Mouse (Mus musculus) heart, adult 9 months (tissue): Measurements from ENCODE around the gene Zbtb25.

Experiments
- DNase-seq, 2 experiments: peaks; one replicate each; pipeline ENCODE4 v3.0.0; 2022; ENCODE audit warnings: low spot score in 2 of 2

Zbtb25 gene

DNA sequence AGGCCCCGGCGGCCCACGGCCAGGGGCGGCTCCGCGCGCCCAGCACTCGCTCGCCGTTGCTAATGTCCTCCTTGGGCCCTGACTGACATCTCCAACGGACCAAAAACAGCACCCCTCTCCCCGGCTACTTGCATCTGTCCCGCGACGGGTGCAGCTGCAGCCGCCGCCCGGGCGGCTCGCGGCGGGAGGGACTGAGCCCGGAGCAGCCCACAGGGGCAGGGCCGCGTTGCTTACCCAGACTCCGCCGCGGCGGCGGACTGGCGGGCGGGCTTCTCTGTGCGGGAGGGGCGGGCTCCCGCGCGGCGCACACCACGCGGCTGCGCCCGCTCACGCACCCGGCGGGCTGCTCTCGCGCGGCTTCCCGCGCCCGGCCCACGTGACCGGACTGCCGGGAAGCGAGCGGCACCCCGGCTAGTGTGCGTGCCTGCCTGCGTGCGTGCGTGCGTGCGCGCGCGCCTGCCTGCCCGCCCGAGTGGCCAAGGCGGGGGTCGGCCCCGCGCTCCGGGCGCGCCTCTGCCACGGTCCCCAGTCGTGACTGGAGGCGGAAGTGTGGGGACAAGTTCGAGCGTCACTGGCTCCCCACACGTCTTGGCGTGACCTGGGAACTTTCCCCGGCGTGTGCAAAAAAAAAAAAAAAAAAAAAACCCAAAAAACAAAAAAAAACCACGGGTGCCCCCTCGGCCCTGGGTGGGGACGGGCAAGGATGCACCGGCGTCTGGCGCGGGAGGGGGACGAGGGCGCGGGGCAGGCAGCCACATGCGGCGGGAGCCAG lies at the start of gene Zbtb25:
Zbtb25 (minus strand) TSS at position 397 of the 772 bp plus-strand sequence.
- DNase-seq = peak; percentile 83 to 85

DNA sequence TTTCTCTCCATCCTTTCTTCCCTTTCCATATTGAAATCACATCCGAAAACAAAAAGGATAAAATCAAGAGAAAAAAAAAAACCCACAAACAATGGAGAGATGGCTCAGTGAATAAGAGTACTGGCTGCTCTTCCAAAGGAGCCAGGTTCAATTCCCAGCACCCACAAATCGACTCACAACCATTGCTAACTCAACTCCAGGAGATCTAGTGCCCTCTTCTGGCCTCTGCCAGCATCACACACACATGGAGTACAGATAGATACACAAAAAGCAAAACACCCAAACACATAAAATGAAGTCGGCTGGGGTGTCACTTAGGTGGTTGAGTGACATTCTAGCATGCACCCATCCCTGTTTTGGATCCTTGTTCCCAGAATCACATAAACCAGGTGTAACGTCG lies 48.9 kb upstream of the Zbtb25 start:
- DNase-seq = no peak

GRCm38 (mm10) chr12:76417433-76417854 lies 48.0 kb upstream of the Zbtb25 start, which contains the start of gene Ppp1r36:
Gene Ppp1r36, plus strand, starts transcription at chr12:76417538.
- DNase-seq = peak in 1 of 2 experiments; percentile 16

DNA sequence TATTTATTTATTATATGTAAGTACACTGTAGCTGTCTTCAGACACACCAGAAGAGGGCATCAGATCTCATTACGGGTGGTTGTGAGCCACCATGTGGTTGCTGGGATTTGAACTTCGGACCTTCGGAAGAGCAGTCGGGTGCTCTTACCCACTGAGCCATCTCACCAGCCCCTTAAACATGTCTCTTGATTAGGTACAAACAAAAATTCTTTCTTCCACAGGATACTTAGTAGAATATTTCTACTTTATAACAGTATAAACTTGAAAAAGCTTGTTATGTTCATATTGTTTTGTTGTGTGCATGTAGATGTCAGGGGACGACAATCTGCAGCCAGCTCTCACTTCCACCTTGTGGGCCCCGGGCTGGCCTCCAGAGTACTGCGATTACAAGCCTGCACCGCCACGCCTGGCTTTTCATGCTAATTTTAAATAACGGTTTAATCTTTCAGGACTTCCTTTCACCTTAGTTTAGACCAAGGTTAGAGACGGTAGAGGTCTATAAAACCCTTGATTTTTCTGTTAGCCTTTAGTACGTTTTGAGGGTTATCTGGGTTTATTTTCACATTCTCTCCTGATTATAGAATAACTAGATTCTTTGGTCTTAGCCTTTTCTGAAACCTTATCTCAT lies 46.1 kb upstream of the Zbtb25 start:
- DNase-seq = no peak

DNA sequence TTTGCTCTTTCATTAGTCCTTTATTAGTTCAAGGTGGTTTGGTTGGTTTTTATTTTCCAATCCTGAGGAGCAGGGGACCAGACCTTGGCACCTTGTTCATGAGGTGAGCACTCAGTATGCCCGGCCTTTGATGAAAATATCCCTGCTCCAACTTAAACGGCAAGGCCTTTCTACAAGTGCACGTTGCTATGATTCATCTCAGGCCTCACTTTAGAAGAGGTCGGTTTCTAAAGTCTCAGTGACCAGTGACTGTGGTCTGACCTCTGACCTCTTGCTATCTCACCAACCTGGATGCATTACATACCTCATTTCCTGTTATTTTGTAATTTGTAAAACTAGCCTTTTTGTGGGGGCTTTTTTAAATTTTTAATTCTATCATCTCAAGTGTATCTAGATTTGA lies 39.8 kb upstream of the Zbtb25 start:
- DNase-seq = no peak

DNA sequence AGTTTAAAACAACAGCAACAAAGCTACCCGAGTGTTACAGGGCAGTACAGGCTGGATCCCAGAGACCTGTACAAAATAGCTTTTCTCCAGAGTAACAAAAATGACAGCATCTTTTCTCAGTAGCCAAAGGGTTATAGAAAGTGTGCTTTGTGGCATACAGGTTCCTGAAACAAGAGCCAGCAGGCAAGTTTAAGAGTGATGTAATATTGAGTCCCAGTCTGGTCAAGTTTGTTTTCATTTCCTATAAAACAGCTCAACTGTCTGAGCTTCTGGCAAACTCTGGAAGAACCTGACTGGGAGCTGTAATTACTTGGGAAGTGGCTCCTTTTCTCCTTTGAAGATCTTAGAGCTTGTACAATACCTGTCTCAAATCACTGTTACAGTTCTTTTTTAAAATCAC lies 37.8 kb upstream of the Zbtb25 start:
- DNase-seq = no peak

DNA sequence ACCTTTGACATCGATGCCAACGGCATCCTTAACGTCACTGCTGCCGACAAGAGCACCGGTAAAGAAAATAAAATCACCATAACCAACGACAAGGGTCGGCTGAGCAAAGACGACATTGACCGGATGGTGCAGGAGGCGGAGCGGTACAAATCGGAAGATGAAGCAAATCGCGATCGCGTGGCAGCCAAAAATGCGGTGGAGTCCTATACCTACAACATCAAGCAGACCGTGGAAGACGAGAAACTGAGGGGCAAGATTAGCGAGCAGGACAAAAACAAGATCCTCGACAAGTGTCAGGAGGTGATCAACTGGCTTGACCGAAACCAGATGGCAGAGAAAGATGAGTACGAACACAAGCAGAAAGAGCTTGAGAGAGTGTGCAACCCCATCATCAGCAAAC lies 36.6 kb upstream of the Zbtb25 start:
- peak in 1 of 2 experiments; percentile 18 for DNase-seq

GRCm38 (mm10) chr12:76405183-76405970 lies 36.0 kb upstream of the Zbtb25 start:
- DNase-seq = peak; percentile 12 to 18

GRCm38 (mm10) chr12:76404836-76405182 lies 35.4 kb upstream of the Zbtb25 start:
- peak in 1 of 2 experiments; percentile 7 for DNase-seq

GRCm38 (mm10) chr12:76403886-76404537 lies 34.6 kb upstream of the Zbtb25 start, which contains the start of gene Hspa2:
Gene Hspa2, plus strand, starts transcription at chr12:76404176.
- DNase-seq = peak; percentile 100

DNA sequence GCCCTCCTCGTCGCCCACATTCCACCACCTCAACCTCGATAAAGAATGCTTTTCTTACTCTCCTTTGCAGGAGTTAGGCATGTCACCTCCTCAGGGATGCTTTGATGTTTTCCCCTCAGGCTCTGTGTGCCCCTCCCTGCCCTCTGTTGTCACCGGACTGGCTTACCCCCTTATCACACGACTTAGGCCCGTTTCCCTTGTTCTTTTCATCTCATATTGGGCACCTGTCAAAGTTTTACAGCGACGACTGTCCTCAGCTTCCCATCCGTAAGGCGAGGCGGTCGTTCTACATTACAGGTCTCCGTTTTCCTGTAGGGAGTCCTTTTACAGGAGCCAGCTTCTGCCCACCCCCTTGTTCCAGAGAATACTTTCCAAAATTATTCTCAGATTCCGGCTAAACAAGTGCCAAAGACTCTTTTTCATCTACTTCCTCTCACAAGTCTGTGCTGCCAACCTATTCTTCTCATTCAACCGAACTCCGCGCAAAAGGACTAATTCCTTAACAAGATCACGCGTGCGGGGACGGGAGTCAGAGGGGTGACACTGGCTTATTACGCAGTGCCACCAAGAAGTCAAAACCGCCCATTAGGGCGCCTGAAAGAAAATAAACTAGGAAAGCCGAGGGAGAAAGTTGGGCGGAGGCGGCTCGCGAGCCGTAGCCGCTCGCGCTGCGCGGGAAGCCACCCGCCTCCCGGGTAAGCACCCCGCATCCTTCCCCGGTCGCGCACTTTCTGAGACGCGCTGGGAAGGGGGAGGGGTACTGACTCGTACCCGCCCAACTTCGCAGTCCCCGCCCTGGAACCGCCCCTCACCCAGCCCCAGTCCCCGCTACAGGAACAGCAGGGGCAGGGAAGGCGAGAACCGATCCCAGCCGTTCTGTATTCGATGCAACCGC lies 33.8 kb upstream of the Zbtb25 start:
- peak in 1 of 2 experiments; percentile 10 for DNase-seq

- no peak for DNase-seq
These were observed 32.3 kb upstream of the Zbtb25 start for GRCm38 (mm10) chr12:76401674-76402073.

DNA sequence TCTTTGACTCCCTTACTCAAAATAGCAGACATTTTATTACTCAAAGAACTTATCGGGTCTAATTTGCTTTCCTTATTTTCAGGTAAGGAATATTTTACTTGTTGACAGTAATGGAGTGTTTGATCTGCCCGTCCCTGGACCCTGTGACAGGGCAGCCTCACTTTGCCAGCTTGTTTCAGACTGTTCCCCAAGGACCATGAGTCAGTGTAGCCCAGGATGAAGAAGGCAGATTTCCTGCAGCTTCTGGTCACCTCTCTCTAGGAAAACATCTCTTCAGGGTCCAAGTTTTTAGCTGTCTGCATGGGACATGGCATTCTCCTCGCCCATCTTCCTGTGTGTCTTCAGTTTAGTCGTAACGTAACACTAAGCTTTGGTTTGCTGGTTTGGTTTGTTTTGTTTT lies 27.9 kb upstream of the Zbtb25 start:
- no peak for DNase-seq

- DNase-seq = no peak
These were observed 23.6 kb upstream of the Zbtb25 start for GRCm38 (mm10) chr12:76392979-76393378.

DNA sequence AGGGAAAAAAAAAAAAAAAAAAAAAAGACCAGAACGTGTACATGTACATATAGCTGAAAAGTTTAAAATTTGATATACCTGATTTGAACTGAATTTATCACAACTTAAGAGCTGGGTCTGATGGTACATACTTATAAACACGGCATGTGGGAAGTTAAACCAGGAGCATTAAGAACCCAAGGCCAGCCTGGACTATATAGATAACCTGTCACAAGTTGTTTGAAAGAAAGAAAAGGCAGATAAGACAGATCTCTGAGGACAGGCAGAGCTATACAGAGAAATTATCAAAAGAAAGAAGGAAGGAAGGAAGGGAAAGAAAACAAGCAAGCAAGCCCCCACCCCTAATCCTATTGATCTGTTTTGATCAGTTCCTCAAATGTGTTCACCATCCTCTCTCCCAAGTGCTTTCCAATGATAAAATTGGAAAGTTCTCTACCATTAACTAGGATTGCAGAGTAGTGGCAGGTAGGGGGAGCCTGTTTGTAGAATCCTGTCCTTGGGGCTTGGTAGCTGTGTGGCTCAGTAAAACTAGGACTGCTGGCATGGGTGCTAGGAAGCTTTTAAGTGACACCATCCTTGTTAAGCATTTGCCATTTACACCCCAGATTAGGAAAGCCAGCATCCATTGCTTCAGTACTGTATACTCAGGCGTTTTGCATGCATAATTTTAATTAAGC lies 22.3 kb upstream of the Zbtb25 start:
- no peak for DNase-seq

DNA sequence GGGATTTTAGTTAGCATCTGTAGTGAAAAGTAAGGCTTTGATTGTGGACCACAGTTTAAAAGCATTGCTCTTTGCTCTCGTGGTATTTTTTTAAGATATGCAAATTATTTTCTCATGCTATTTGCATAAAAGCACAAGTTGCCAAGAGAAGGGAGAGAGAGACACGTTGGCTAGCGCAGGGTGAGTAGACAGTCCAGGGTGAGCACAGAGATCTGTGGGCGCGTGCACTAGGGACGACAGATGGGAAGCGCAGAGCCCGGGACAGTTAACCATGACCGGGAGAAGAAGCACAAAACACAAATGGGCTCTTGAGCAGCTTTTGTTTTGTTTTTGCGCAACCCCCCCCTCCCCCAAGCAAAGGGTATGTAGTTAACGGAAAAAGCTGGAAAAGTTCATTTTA lies 19.4 kb upstream of the Zbtb25 start:
- DNase-seq = no peak

GRCm38 (mm10) chr12:76385342-76385741 lies 15.9 kb upstream of the Zbtb25 start:
- no peak for DNase-seq

GRCm38 (mm10) chr12:76380151-76380550 lies 10.7 kb upstream of the Zbtb25 start:
- no peak for DNase-seq

GRCm38 (mm10) chr12:76378556-76378955 lies 9.2 kb upstream of the Zbtb25 start:
- no peak for DNase-seq

DNA sequence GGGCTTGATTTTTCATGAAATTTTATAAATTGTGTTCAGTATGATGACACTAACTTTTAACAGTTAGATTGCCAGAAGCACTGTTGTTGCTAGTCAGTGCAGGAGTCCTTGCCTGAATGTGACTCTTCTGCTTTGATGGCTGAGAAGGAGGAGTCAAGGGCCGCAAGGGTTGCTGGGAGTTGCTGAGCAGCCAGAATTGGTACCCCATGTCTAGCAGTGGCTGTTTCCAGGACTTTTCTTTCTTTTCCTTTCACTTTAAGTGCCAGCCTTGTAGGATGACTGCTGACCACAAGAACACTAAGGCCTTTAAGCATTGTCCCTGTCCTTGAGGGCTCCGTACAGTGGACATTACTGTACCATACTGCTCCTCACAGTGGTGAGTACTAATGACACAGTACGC lies 8.3 kb upstream of the Zbtb25 start:
- no peak for DNase-seq
